Comparison of ENCODE assay signal across 8 mouse cellular contexts in the genomic region with DNA sequence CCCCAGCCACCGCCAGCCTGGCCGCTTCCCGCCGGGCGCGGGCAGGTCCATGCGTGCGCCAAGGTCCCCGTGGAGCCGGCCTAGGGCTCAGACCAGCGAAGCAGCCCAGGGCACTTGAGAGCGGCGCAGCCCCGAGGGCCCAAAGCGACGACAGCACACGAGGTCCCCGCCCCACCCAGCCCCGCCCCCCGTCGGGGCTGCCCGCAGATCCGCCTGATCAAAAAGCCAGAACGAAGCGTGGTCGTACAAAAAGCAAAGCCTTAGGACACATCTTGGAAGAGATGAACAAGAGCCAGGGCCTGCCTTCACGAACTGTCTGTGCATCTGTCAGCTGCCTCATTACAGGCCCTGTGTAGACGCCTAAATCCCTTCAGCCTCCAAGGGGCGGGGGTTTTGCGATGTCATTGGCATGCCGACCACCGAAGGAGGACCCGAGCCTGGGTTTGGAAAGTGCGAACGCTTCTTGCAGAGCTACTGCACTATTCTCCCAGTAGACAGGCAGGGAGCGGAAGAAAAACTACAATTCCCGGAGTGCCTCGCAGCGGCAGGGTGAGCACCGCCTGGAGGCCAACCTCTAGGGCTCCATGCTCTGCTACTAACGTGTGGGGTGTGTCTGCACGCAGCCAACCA. TPM values are rescaled to one million over a fixed set of nuclear protein-coding genes. Genes with fewer than 3 reads are reported as not detected.
DNase-seq lines count a peak whose midpoint lies in the region; ATAC-seq lines count a peak whose summit lies in the region.

No protein-coding gene starts in this region.

- H3K36me3 ChIP-seq in heart, embryonic 13.5 days, result no peaks in the 10 kb centered on the region
- H3K36me3 ChIP-seq in liver, embryonic 12.5 days, result no peaks in the 10 kb centered on the region
- no peaks in the 10 kb centered on the region for H3K36me3 ChIP-seq in stomach, embryonic 15.5 days

- H3K4me1 ChIP-seq in heart, embryonic 13.5 days, result peaks cover 34% of the 10 kb centered on the region
- peaks cover 36% of the 10 kb centered on the region for H3K4me1 ChIP-seq in liver, embryonic 12.5 days
- peaks cover 19% of the 10 kb centered on the region for H3K4me1 ChIP-seq in stomach, embryonic 15.5 days

- DNase-seq in CD4-positive helper T cell, adult 2 months (ENCODE audit: low read depth, low spot score), result peak; percentile 90
- DNase-seq in brain, embryonic 18.5 days (ENCODE audit: low read depth, low spot score), result peak; percentile 97
- DNase-seq in kidney, postnatal 10 days, result peak; percentile 96
- peak; percentile 82 to 86 for DNase-seq in natural killer cell, adult 2 months (ENCODE audit: low spot score in 2 of 2)

- peak overlapping the region; percentile 98 for H3K4me3 ChIP-seq in heart, embryonic 13.5 days
- H3K4me3 ChIP-seq in liver, embryonic 12.5 days, result peak overlapping the region; percentile 90
- H3K4me3 ChIP-seq in stomach, embryonic 15.5 days (replicated peaks), result peak overlapping the region; percentile 97

- peak overlapping the region; percentile 87 for H3K27ac ChIP-seq in heart, embryonic 13.5 days (replicated peaks)
- peak overlapping the region; percentile 77 for H3K27ac ChIP-seq in liver, embryonic 12.5 days
- H3K27ac ChIP-seq in stomach, embryonic 15.5 days, result peak overlapping the region; percentile 95

- peak overlapping the region; percentile 95 for H3K9ac ChIP-seq in heart, embryonic 13.5 days
- peak overlapping the region; percentile 85 for H3K9ac ChIP-seq in liver, embryonic 12.5 days
- H3K9ac ChIP-seq in stomach, embryonic 15.5 days, result peak overlapping the region; percentile 87

- H3K4me2 ChIP-seq in heart, embryonic 13.5 days, result peak overlapping the region; percentile 90
- peak overlapping the region; percentile 79 for H3K4me2 ChIP-seq in liver, embryonic 12.5 days
- H3K4me2 ChIP-seq in stomach, embryonic 15.5 days, result peak overlapping the region; percentile 73

- no peaks in the 10 kb centered on the region for H3K9me3 ChIP-seq in heart, embryonic 13.5 days
- no peaks in the 10 kb centered on the region for H3K9me3 ChIP-seq in liver, embryonic 12.5 days (replicated peaks)
- H3K9me3 ChIP-seq in stomach, embryonic 15.5 days, result no peaks in the 10 kb centered on the region

- peak; percentile 86 for ATAC-seq in erythroid progenitor cell, adult 5-6 weeks (replicated peaks; ENCODE audit: low FRiP score, poor library complexity, severe bottlenecking)
- ATAC-seq in heart, embryonic 13.5 days (ENCODE audit: extremely low read depth, insufficient number of reproducible peaks, low FRiP score, low TSS enrichment), result peak; percentile 87
- peak; percentile 93 for ATAC-seq in liver, embryonic 12.5 days
- ATAC-seq in stomach, embryonic 15.5 days (ENCODE audit: insufficient read depth, low FRiP score, low read depth), result peak; percentile 93

- peaks cover 3% of the 10 kb centered on the region; the same call in 1 of the 2 replicates for H3K27me3 ChIP-seq in heart, embryonic 13.5 days (replicated peaks)
- no peaks in the 10 kb centered on the region for H3K27me3 ChIP-seq in liver, embryonic 12.5 days (replicated peaks)
- H3K27me3 ChIP-seq in stomach, embryonic 15.5 days (replicated peaks), result no peaks in the 10 kb centered on the region

- under 1% methylated on average over 42 of the region's 42 CpGs for WGBS in heart, embryonic 13.5 days
- 1% methylated on average over 42 of the region's 42 CpGs for WGBS in liver, embryonic 12.5 days (ENCODE audit: insufficient replicate concordance)
- WGBS in stomach, embryonic 15.5 days, result 0% methylated on average over 42 of the region's 42 CpGs

RNA-seq across cellular contexts. Expression of a gene that starts 0.3 kb away (rescaled TPM):
- total RNA-seq in erythroid progenitor cell, adult 5-6 weeks (2015; ENCODE audit: low replicate concordance), result 8.4 and 14.4 TPM in 2 replicates
- 2.8 and 4.4 TPM in 2 replicates for total RNA-seq in erythroid progenitor cell, adult 5-6 weeks (2017; ENCODE audit: low replicate concordance)
- polyA plus RNA-seq in heart, embryonic 13.5 days (2015; fragmentation: Nextera tagmentation; extraction: Ambion mirVana), result 10.7 and 11.2 TPM in 2 replicates
- 9.7 and 10.3 TPM in 2 replicates for polyA plus RNA-seq in liver, embryonic 12.5 days (2016; fragmentation: Nextera tagmentation; extraction: Ambion mirVana)
- 15.8 and 16.6 TPM in 2 replicates for polyA plus RNA-seq in stomach, embryonic 15.5 days (2015; fragmentation: Nextera tagmentation; extraction: Ambion mirVana)

Comparison
In these comparisons a context has a peak if more than half of its experiments do, and no peak if none do; other contexts are left out.
1. Peak in every context shown above with its lines: DNase-seq, ATAC-seq, H3K4me3 ChIP-seq and H3K27ac ChIP-seq.